Mouse (Mus musculus) lung, embryonic 16.5 days (tissue): ENCODE results near the gene Ring1. TPM values are rescaled to one million over a fixed set of nuclear protein-coding genes. Genes with fewer than 3 reads are reported as not detected.
A peak's percentile ranks its signal among the peaks of the same experiment; 100 is the strongest.
"Not testable (repeated sequence)": the region's sequence is repeated elsewhere in the genome, so short reads cannot be mapped to it uniquely, and the experiment has no call there.

Experiments
- ATAC-seq: fragments of 200-750 bp; cut with Nextera tagmentation; 2 replicates; pipeline ENCODE4 v1.8.0; 2017; ENCODE audit warnings: low read depth, mild to moderate bottlenecking, moderate library complexity
- H3K27ac ChIP-seq: fragments of 300-500 bp; sonication (generic); 2 replicates; pipeline ENCODE4 v1.5.1; 2014; ENCODE audit warnings: mild to moderate bottlenecking, control low read depth, low read length
- H3K27me3 ChIP-seq: fragments of 300-500 bp; sonication (generic); 2 replicates; pipeline ENCODE4 v1.6.1; 2014; ENCODE audit warnings: low read depth, low read length, mixed read lengths; ENCODE audit not compliant: control insufficient read depth, insufficient read depth
- H3K36me3 ChIP-seq: fragments of 300-500 bp; sonication (generic); 2 replicates; pipeline ENCODE4 v1.6.1; 2014; ENCODE audit warnings: low read length; ENCODE audit not compliant: control insufficient read depth, insufficient read depth
- H3K4me1 ChIP-seq: fragments of 300-500 bp; sonication (generic); replicated peaks from 2 replicates; pipeline ENCODE4 v1.6.1; 2014; ENCODE audit warnings: low read length, mixed read lengths; ENCODE audit not compliant: control insufficient read depth, insufficient read depth
- H3K4me2 ChIP-seq: fragments of 300-500 bp; sonication (generic); 2 replicates; pipeline ENCODE4 v1.6.1; 2014; ENCODE audit warnings: low read depth, low read length, control low read depth
- H3K4me3 ChIP-seq: fragments of 300-500 bp; sonication (generic); 2 replicates; pipeline ENCODE4 v1.5.1; 2014; ENCODE audit warnings: mild to moderate bottlenecking, low read length, control low read depth
- H3K9ac ChIP-seq: fragments of 300-500 bp; sonication (generic); 2 replicates; pipeline ENCODE4 v1.6.1; 2014; ENCODE audit warnings: low read length, control low read depth
- H3K9me3 ChIP-seq: fragments of 300-500 bp; sonication (generic); 2 replicates; pipeline ENCODE4 v1.6.1; 2016; ENCODE audit warnings: low read length; ENCODE audit not compliant: control insufficient read depth
- WGBS: fragments of 180-500 bp; shearing (Covaris S2); extraction: QIAGEN DNeasy Blood & Tissue Kit; methylation state at CpG from one replicate; pipeline ENCODE4 v1.1.7; 2014; 5-methylcytosine and 5-hydroxymethylcytosine counted together
- polyA plus RNA-seq: library from polyadenylated mRNA; unstranded; fragments of >200 nt; fragmentation: Nextera tagmentation; extraction: Ambion mirVana; gene quantifications from 2 replicates; pipeline ENCODE4 v1.2.1, GENCODE M21; 2015

The Ring1 gene
- polyA plus RNA-seq, 1 experiment from 2014 or later = 15.2 TPM

DNA sequence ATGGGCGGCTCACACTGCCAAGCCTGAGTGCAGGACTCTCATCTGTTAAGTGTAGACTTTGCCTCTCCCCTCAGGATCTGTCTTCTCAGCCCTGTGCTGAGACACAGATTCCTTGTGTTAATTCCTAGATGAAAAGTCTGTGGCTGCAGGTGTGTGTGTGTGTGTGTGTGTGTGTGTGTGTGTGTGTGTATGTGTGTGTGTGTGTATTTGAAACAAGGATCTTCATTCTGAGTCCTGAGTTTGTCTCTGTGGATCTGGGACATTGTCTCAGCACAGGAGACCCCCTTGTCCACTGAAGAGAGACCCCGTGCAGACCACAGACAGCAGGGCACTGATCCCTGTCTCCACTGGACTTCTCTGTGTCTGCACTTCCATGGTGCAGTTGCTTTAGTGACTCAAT, 23.7 kb downstream of the Ring1 start:
- H3K4me2 ChIP-seq = peak overlapping the region; percentile 94; the same call in 1 of the 2 replicates
- ATAC-seq, H3K36me3 ChIP-seq, H3K27ac ChIP-seq, H3K9me3 ChIP-seq, H3K9ac ChIP-seq, H3K4me3 ChIP-seq, H3K4me1 ChIP-seq: not testable (repeated sequence)
- WGBS = 42% methylated on average over 2 of the region's 2 CpGs
- peaks cover 18% of the 10 kb centered on the region for H3K27me3 ChIP-seq

DNA sequence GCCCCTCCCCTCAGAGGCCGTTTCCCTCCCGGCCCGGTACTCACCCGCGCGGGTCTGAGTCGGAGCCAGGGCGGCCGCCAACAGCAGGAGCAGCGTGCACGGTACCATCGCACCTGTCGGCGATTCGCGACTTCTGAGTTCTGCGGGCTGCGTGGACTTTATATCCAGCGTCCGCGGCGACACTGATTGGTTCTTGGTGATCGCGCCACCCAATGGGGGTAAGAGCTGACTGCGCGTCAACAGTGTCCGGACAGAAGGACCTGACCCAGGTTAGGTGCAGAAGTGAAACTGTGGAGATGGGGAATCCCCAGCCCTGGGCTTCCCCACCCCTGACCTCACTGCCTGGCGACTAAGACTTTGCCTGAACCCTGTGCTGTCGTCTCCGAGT, 24.3 kb downstream of the Ring1 start, which contains the start of gene H2-K1:
Gene H2-K1, minus strand, starts transcription at position 198 of the 388 bp plus-strand sequence.
- Histone ChIP-seq H3K4me2 (peak within 1 kb of the TSS; percentile 94), H3K9me3 (no peaks in the 10 kb centered on the region), H3K9ac (peak within 1 kb of the TSS; percentile 68), H3K27me3 (peaks cover 18% of the 10 kb centered on the region), H3K36me3 (no peaks in the 10 kb centered on the region), H3K4me3 (peak within 1 kb of the TSS; percentile 60), H3K27ac (no peak within 1 kb of the TSS), H3K4me1 (peaks cover 6% of the 10 kb centered on the region; the same call in 1 of the 2 replicates)
- peak; percentile 97 for ATAC-seq
- under 1% methylated on average over 24 of the region's 30 CpGs for WGBS

DNA sequence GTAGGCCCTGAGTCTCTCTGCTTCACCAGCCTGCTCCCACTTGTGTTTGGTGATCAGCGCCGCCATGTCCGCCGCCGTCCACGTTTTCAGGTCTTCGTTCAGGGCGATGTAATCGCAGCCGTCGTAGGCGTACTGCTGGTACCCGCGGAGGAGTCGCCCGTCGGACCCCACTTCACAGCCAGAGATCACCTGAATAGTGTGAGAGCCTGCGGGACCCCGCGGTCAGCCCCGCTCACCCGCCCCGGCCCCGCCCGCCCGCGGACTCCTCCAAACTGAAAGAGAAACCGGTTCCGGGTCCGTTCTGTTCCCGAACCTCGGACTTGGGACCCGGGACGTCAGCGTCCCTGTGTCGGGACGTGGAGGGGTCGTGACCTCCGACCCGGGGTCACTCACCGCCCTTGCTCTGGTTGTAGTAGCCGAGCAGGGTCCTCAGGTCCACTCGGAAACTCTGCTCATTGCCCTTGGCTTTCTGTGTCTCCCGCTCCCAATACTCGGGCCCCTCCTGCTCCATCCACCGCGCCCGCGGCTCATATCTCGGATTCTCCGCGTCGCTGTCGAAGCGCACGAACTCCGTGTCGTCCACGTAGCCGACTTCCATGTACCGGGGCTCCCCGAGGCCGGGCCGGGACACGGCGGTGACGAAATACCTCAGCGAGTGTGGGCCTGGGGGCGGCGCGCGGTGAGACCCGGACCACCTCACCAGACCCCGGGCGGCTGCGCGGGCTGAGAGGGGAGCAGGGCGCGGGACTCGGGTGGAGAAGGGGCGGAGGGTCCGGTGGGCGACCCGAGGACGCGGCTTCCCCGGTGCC, 24.9 kb downstream of the Ring1 start:
- Histone ChIP-seq H3K4me3 (peak overlapping the region; percentile 60), H3K27me3 (peaks cover 18% of the 10 kb centered on the region)

DNA sequence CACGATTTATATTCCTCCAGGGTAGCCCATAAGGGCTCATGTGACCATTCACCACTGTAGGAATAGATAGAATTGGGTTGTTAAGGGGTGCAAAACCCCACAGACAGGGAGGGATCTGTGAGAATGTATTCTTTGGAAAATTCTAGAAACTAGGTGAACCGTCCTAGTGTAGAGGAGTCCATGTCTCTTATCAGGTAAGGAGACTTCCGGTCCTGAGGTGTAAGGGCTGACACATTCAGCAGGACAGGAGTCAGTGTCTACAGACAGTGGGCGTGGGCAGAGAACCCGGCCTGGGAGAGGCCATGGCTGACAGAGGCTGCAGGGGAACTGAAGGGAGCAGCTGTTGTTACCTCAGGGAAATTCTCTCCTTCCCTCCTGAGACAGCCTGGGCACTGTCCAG, 25.8 kb downstream of the Ring1 start:
- not testable (repeated sequence) for H3K4me1 ChIP-seq, ATAC-seq, H3K4me3 ChIP-seq, H3K9me3 ChIP-seq, H3K4me2 ChIP-seq, H3K27ac ChIP-seq, H3K9ac ChIP-seq, H3K36me3 ChIP-seq
- WGBS = 40% methylated on average over 5 of the region's 5 CpGs
- H3K27me3 ChIP-seq = peaks cover 18% of the 10 kb centered on the region

More for the DNA sequence above, 24.9 kb downstream of the Ring1 start:
- no peaks in the 10 kb centered on the region for H3K9me3 ChIP-seq
- ATAC-seq = peak; percentile 51
- peak overlapping the region; percentile 94 for H3K4me2 ChIP-seq
- no peaks in the 10 kb centered on the region for H3K36me3 ChIP-seq
- 1% methylated on average over 86 of the region's 87 CpGs for WGBS
- peaks cover 6% of the 10 kb centered on the region; the same call in 1 of the 2 replicates for H3K4me1 ChIP-seq
- peak overlapping the region; percentile 68 for H3K9ac ChIP-seq
- no peak overlapping the region for H3K27ac ChIP-seq

DNA sequence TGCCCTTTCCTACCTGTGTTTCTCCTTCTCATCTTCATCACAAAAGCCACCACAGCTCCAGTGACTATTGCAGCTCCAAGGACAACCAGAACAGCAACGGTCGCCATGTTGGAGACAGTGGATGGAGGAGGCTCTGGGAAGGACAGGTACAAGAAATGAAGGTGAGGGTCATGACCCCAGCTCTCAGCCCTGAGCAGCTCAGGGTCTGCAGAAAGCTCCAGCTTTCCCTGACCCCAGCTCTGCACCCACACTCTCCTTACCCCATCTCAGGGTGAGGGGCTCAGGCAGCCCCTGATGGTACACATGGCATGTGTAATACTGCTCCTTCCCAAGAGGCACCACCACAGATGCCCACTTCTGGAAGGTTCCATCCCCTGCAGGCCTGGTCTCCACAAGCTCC, 27.5 kb downstream of the Ring1 start:
- WGBS = 86% methylated on average over 2 of the region's 2 CpGs

DNA sequence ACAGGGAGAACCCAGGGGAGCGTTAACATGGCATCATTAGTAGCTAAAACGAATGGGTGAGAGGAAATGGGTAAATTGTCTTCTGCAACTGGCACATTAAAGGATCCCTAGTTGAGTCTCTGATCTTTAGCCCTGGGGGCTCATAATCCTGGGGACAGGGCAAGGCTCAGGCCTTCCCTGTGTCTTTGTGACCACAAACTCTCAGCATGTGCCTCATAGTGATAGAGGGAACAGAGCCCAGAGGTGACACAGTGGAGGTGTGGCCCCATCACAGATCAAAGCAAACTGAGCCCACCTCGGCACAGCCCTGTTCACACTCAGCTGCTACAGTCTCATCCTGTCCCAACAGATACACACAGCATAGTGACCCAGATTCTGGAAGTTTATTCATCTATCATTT, 28.8 kb downstream of the Ring1 start:
- no peak for ATAC-seq
- H3K4me1 ChIP-seq = peaks cover 6% of the 10 kb centered on the region; the same call in 1 of the 2 replicates
- H3K36me3 ChIP-seq = no peaks in the 10 kb centered on the region
- no peak overlapping the region for H3K9ac ChIP-seq
- no peak overlapping the region for H3K4me3 ChIP-seq
- H3K27me3 ChIP-seq = peaks cover 15% of the 10 kb centered on the region
- WGBS = 40% methylated on average over 3 of the region's 3 CpGs
- H3K4me2 ChIP-seq = no peak overlapping the region
- no peak overlapping the region for H3K27ac ChIP-seq
- no peaks in the 10 kb centered on the region for H3K9me3 ChIP-seq

More for the DNA sequence above, 27.5 kb downstream of the Ring1 start:
- not testable (repeated sequence) for H3K9me3 ChIP-seq, H3K4me1 ChIP-seq, H3K27ac ChIP-seq, H3K4me2 ChIP-seq, H3K36me3 ChIP-seq, H3K9ac ChIP-seq, ATAC-seq, H3K4me3 ChIP-seq
- peaks cover 18% of the 10 kb centered on the region for H3K27me3 ChIP-seq

DNA sequence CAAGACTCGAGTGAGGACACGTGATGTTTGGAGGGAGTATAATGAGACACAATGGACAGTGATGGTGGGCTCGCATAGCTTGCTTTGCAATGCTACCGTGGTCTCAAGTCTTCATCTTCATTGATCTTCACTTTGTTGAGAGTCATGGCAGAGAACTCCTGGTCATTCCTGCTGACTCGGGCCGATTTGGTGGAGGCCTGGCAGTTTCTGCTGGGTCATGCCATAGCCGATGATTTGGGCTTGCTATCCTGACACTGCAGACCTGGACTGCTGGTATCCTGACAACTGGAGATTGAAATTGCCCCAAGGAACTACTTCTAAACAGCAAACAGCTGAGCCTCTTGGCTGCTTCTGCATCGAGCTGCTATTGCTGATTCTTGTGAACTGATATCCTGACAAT, 29.5 kb downstream of the Ring1 start:
- H3K27ac ChIP-seq = no peak overlapping the region
- peaks cover 10% of the 10 kb centered on the region for H3K27me3 ChIP-seq

DNA sequence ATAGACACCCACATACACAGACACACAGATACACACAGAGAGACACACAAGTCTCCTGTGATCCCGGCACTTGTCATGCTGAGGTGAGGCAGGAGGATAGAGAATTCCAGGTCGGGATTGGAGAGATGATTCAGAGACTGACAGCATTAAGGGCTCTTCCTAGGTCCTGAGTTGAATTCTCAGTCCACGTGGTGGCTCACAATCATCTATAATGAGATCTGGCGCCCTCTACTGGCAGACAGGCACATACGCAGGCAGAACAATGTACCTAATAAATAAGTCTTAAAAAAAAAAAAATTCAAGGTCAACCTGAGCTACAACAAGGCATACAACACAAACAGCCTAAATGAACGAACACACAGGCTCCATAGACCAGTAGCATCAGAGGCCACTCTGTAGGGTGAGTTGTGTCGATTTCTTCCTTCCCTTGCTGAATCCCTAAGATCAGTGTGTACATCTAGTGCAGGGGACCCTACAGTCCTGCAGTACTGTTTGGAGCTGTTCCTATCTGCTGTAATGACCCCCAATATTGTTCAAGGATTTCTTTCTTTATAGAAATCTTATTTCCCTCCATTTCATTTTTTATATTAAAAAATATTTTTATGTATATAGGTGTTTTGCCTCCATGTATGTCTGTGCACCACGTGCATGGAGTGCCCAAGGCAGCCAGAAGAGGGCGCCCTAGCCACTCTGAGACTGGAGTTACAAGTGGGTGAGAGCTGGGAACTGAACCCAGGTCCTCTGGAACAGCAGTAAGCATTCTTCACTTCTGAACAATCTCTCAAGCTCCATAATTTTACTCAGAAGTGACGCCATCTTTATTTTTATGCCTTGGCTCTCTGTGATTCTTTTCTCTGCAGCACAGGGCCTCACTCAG, 32.5 kb downstream of the Ring1 start:
- H3K4me1 ChIP-seq = no peaks in the 10 kb centered on the region
- no peaks in the 10 kb centered on the region for H3K36me3 ChIP-seq
- H3K9ac ChIP-seq = no peak overlapping the region
- no peak overlapping the region for H3K27ac ChIP-seq
- WGBS = 28% methylated on average over 10 of the region's 10 CpGs
- no peaks in the 10 kb centered on the region for H3K27me3 ChIP-seq
- H3K4me3 ChIP-seq = no peak overlapping the region
- no peak overlapping the region for H3K4me2 ChIP-seq
- no peaks in the 10 kb centered on the region for H3K9me3 ChIP-seq
- peak; percentile 26; the same call in 1 of the 2 replicates for ATAC-seq

More for the DNA sequence above, 29.5 kb downstream of the Ring1 start:
- Histone ChIP-seq H3K9ac (no peak overlapping the region), H3K36me3 (no peaks in the 10 kb centered on the region), H3K4me2 (no peak overlapping the region), H3K4me1 (0 out of 2 replicates have a peak, but pooled peaks cover 3% of the 10 kb centered on the region), H3K9me3 (no peaks in the 10 kb centered on the region), H3K4me3 (no peak overlapping the region)
- WGBS = 84% methylated on average over 8 of the region's 8 CpGs
- no peak for ATAC-seq

DNA sequence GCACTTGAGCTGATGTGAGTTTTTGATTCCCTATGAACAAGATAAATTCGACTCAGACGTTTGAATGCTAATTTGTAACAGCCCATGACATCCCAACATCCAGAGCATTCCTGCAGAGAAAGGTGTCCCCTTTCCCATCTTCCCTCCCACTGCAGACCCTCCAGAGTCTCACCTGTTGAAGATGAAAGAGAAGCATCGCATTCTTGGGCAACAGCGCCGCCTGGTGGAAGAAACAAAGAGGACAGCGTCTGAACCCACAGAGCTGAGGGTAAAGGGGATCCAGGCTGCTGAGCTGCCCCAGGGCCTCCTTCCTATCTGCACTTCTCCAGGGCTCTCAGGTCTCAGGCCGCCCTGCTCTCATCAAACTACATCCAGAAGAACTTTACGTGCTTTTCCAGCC, 42.3 kb downstream of the Ring1 start:
- not testable (repeated sequence) for H3K36me3 ChIP-seq, ATAC-seq, H3K9me3 ChIP-seq, H3K27ac ChIP-seq, H3K9ac ChIP-seq, H3K4me3 ChIP-seq
- peaks cover 23% of the 10 kb centered on the region for H3K4me1 ChIP-seq
- peak overlapping the region; percentile 58 for H3K4me2 ChIP-seq
- H3K27me3 ChIP-seq = peaks cover 28% of the 10 kb centered on the region
- WGBS = 9% methylated on average over 8 of the region's 8 CpGs
